Mouse (Mus musculus) spleen, postnatal 0 days (tissue): ENCODE results near the gene Chchd5. TPM values are rescaled to one million over a fixed set of nuclear protein-coding genes. Genes with fewer than 3 reads are reported as not detected.

Experiments used
- polyA plus RNA-seq: library from polyadenylated mRNA; unstranded; fragments of >200 nt; fragmentation: Nextera tagmentation; extraction: Ambion mirVana; gene quantifications from 2 replicates; pipeline ENCODE4 v1.2.1, GENCODE M21; 2015

The Chchd5 gene
- polyA plus RNA-seq, result 11.2 and 15.4 TPM in 2 replicates

DNA sequence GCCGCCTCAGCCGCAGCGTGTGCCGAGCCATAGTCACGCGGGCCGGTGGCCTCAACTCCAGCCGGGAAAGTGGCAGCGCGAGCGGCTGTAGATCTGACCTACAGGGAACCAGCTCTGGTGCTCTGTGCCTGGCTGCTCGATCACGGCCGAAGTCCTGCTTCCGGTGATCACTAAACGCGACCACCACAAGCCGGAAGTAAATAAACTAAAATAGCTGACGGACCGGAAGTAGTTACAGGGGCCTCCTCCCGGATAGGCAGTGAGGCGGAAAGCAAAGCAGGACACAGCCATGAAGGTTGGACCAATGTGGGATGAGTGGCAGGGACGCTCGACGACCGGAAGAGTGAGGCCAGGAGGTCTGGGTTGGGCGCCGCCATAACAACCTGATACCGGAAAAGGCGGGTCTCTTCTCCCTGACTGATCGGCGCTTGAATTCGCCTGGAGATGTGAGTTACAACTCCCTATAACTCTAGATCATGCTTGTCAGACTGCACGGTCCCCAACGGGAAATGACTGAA lies at the start of gene Chchd5:
Gene Chchd5 (plus strand): TSS at position 289 of the 518 bp plus-strand sequence.

DNA sequence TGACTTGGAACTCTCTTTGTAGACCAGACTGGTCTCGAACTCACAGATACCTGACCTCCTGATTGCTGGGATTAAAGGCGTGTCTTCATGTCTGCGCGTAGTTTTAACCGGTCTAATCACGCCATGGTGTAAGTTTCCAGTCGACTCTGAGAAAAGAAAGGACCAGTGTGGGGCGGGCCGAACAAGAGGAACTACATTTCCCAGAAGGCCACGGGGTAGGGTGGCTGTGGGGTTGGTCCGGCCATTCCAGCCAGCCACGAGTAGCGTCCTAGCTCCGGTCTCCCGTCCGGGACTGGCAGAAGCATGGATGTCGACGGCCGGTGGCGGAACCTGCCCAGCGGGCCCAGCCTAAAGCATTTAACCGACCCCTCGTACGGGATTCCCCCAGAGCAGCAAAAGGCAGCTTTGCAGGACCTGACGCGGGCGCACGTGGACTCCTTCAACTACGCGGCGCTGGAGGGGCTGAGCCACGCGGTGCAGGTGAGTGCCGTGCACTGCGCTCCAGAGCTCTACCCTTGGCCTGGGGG lies 28.7 kb upstream of the Chchd5 start, which contains the start of gene Polr1b:
Gene Polr1b (plus strand): TSS at position 212 of the 527 bp plus-strand sequence.

Other genes with a start within 250 kb of the Chchd5 start
- gene Zc3h8, start 185.6 kb upstream of the Chchd5 start, polyA plus RNA-seq, result 4.9 and 5.7 TPM in 2 replicates
- 2.5 and 2.6 TPM in 2 replicates for gene Zc3h6, start 162.3 kb upstream of the Chchd5 start, polyA plus RNA-seq
- 9.1 and 10.8 TPM in 2 replicates for gene Gm10762, start 162.0 kb upstream of the Chchd5 start, polyA plus RNA-seq
- gene Vinac1, start 81.5 kb upstream of the Chchd5 start, polyA plus RNA-seq, result 0.02 TPM in 1 of 2 replicates, not detected in the other
- 2.5 and 3.0 TPM in 2 replicates for gene Ttl, start 63.8 kb upstream of the Chchd5 start, polyA plus RNA-seq
- 16.9 and 18.4 TPM in 2 replicates for gene Polr1b, start 28.7 kb upstream of the Chchd5 start, polyA plus RNA-seq
- 35.1 and 38.7 TPM in 2 replicates for gene Slc20a1, start 69.1 kb downstream of the Chchd5 start, polyA plus RNA-seq
- 25.4 and 26.7 TPM in 2 replicates for gene Ckap2l, start 167.5 kb downstream of the Chchd5 start, polyA plus RNA-seq
- 0.75 and 0.81 TPM in 2 replicates for gene Il1a, start 180.3 kb downstream of the Chchd5 start, polyA plus RNA-seq
- gene Il1b, start 241.4 kb downstream of the Chchd5 start, polyA plus RNA-seq, result 8.8 and 9.2 TPM in 2 replicates